Mouse (Mus musculus): ENCODE data around the gene Edc3.
A peak's percentile ranks its signal among the peaks of the same experiment; 100 is the strongest.

Gene Edc3

DNA sequence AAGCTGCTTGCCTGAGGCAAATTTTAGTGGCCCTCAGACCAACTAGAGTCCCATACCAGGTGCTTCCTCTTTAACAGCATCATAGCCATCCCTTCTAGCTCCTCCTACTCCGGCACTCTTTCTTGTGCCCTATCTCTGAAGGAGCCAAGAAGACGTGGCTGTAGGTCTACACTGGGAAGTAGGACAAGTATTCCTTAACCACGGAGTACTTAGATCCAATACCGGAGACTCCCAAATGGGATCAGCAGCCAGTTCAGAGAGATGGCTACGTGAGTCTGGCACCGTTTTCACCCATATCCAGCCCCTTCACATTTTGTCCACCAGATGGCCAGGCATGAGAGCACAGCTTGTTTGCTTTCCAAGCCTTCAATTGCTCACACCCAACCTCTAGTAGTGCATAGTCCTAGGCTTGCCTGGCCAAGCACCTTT, 54.2 kb downstream of the Edc3 start:
- DNase-seq (ENCODE audit: low spot score): no peak

DNA sequence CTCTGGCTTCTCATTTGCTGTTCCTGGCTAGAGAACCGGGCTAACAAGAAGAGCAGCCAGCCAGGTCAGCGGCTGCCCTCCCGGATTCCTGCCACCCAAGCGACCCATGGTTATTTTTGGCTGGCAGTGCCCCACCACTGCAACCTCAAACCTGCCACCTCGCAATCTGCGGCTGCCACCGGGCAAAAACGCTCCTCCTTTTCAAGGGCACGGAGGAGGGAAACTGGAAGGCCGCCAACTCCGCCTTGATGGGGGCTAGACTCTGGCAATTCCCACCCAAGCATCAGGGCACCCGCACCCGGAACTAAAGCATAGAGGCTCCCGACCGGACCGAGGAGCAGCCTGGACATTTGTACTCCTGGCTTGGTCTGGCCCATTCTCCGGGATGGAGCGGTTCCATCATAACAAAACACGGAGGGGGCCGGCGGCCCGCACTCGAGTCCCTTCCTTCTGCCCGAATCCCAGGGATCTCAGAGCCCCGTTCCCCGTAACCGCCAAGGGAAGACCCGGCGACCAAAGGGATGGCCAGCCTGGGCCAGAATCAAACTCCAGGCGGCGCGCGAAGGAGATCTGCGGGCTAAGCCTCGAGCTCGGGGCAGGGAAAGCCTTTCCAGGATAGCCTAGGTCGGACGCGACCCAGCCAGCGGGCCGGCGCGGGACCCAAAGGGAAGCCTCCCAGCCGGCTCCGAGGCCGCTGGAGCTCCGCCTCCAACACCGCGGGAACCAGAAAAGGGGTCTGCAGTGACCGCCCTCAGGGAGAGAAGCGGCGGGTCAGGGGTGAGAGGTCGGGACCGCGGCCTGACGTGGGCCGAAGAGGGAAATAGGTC, 56.0 kb downstream of the Edc3 start:
- no peak for DNase-seq (ENCODE audit: low spot score)

DNA sequence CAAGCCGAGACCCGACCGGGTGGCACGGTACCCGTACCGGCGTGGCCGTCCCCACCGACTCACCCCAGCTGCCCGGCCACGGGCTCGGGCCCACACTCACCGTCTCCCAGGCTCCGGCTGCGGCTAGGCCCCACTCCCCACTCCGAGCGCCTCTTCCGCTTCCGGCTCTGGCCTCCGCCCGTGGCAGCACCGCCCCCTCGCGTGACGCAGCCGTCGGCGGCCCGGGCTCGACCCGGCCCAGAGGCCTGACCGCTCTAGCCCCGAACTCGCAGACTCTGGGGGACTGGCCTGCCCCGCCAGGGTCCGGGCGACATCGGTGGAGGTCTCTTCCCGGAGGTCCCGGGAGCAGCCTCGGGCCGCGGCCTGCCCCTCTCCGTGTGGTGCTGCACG, 56.6 kb downstream of the Edc3 start:
- DNase-seq (ENCODE audit: low spot score): peak; percentile 95

DNA sequence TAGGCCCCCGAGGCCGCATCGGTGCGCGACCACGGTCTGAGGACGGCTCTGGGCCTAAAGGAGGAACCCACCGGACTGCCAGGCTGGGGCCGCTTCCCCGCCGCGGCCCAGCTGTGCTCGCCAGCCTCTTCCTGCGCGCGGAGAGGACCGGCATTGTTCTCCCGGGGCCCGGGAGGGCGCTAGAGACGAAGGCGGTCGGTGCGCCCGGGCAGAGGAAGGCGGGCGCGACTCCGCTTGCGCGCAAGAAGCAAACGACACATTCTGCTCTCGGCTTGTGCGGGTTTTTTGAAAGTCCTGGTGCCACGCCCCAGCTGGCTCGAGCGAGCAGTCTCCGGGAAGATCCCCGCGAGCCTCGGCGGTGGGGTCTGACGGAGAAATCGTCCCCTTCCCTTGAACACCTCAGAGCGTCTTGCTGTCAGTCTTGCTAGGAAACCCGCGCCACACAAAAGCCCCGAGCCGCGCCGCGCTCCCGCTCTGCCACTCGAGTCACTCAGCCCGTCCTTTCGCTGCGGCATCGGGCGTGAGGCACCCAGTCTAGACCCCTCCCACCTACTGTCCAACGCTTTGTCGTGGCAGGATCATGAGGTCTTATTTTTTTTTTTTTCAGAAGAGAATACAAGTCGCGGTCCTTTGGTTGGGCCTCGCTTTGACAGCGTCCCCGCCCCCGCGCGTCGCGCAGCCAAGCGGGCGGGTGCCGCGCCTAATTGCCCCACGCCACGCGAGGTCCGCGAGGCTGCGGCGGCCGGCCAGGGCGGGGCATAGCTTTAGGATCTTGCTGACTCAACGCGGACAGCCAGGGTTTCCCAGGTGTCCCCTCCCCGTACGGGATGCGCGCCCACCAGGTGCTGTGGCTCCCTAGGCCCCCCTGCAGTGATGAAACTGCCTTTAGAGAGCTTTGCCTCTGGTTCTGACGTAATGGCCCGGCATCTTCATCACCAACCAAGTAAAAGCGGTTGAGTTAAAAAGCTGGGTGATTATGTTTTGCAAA, 57.3 kb downstream of the Edc3 start, which contains the start of gene Clk3:
Clk3 (minus strand) TSS at position 497 of the 988 bp plus-strand sequence.
- DNase-seq (ENCODE audit: low spot score): peak; percentile 74

DNA sequence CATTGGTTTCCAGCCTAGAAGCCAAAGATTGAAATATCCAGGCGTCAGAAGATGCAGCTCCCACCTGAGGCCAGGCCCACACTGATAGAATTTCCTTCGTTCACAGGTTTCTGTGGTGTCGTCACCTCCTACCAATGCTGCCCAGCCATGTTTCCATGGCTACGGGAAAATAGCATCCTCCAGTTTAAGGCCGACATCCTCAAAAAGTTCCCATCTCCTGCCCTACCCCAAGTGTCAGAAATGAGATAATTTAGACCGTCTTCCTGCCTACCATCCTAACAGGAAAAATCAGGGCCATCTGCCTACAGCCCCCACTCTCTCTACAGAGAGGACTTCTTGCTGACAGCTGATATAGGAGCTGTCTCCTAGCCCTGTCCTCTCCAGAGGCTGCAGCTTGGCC, 58.1 kb downstream of the Edc3 start:
- DNase-seq (ENCODE audit: low spot score): no peak

DNA sequence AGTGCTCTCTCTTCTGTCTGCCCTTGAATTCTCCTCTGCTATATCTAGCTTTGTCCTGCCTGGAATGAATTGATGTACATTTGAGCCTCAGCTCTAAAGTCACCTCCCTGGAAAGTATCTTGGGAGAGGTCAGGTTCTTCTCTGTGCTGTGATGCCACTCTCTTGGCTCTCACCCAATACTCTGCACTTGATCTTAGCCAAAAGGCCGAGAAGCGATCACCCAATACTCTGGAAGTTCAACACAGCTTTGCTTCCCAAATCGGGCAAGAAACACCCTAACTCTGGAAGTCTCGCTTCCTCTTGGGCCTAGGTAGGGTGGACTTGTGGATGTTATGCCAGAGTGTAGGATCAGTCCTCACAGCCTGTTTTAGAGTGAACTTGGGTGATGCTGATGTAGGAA, 58.9 kb downstream of the Edc3 start:
- DNase-seq (ENCODE audit: low spot score): no peak

DNA sequence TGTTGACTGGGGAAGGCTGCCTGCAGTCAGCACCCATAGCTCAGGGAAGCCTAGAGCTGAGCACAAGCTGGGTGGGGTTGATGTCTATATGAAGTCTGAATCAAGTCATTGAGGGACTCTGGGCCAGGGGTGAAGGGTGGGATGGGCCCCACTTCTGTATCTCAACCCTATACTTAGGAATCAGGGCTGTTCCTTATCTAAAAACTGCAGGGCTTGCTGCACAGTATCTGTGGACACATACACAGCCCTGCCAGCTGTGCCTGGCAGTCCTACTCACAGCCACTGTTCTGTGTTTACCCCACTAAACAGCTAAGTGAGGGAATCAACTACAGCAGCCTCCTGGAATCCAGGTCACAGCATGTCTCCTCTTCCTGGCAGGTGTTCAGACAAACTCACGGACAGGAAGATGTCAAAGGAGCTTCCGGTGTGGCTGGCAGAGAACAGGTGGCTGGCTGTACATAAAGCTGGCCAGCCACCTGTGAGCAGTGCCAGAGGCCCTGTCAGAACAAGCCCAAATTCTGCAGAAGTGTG, 61.3 kb downstream of the Edc3 start:
- DNase-seq (ENCODE audit: low spot score): no peak

DNA sequence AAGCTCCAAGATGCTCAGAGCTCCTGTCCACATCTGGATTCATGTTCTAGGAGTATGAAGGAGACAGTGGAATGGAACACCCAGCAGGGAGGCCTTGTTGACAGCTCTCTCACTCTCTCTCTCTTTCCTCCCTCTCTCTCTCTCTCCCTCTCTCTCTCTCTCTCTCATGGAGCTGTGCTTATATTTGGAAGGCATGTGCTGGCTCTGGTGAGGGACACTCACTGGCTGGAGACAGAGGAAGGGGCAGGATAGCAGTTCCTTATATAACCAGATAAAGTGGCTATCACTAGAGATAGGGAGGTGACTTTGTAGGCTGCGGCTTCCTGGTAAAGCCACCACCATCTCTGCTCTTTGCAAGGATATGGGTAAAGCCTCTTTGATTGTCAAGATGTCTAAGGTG, 61.9 kb downstream of the Edc3 start:
- DNase-seq (ENCODE audit: low spot score): no peak

DNA sequence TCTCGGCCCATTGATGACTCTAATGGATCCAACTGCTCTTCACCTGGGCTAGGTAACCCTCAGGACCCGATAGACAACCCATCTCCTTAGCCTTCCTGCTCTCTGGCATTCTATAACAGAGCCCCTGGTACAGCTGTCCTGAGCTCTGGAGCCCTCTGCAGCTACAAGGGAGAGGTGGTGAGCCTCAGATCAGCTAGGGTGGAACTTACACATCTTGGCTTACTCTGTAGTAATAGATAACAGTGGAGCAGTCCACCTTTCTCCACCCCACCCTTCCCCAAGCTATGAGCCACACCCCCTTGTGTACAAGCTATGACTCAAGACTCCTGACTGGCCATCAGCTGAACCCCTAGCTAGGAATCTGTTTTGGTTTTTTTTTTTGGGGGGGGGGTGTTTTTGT, 62.5 kb downstream of the Edc3 start:
- DNase-seq (ENCODE audit: low spot score): no peak

DNA sequence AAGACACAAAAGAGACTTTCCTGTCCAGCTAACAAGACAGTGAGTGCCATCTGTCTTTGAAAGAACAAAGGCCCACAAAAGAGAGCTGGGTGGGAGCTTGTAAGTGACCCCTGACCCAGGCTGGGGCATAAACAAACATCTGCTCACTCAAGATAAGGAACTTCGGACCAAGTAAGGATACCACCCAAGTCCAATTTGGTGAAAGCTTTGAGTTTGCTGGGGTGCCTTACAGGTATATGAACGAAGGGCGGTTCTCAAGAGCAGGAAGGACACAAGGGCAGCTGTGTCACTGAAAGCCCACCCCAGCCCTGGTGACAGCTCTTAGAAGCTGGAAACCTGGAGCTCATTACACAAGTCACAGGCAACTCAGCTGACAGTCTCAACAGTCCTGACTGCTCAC, 65.4 kb downstream of the Edc3 start:
- DNase-seq (ENCODE audit: low spot score): peak; percentile 68

DNA sequence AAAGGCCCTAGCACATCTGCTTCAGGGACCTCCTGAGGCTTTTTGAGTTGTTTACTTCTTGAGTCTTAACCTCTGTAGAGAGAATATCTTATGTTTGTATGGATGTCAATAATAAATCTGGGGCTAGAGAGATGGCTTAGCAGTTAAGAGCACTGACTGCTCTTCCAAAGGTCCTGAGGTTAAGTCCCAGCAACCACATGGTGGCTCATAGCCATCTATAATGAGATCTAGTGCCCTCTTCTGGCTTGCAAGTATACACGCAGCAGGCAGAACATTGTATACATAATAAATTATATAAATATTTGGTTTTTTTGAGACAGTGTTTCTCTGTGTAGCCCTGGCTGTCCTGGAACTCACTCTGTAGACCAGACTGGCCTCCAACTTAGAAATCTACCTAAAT, 65.8 kb downstream of the Edc3 start:
- no peak for DNase-seq (ENCODE audit: low spot score)

DNA sequence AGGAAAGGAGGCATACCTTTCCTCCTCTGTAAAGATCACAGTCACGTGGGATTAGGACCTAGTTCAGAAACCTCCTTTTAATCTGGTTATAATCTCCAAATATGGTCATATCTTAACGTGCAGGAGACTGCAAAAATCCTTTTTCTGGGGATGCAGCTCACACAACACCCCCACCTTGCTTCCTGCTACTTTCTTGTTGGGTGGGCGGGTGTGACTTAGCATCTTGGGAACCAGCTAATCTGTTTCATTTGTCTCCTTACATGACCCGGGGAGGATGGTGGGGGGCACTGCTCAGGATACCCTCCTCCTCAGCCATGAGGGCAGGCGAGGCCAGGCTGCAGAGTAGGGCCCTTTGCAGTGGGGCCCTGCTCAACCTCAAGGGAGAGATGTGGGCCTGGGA, 66.7 kb downstream of the Edc3 start:
- no peak for DNase-seq (ENCODE audit: low spot score)

DNA sequence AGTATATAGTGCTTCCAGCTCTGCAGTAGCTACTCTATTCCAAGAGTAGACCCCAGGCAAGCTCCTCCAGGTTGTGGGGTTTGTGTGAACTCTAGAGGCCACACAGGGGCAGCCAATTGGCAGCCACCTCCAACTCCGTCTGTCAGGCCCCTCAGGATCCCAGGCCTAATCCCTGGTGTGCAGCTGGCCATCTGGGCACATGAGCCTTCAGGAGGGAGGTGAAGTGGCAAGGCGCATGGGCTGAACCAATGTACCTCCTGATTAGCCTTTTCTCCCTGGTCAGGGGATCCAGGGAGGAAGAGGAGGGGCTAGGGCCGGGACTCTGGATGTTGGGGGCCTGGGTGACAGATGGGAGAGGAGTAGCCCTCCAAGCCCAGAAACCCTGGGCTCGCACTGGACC, 67.4 kb downstream of the Edc3 start:
- no peak for DNase-seq (ENCODE audit: low spot score)

DNA sequence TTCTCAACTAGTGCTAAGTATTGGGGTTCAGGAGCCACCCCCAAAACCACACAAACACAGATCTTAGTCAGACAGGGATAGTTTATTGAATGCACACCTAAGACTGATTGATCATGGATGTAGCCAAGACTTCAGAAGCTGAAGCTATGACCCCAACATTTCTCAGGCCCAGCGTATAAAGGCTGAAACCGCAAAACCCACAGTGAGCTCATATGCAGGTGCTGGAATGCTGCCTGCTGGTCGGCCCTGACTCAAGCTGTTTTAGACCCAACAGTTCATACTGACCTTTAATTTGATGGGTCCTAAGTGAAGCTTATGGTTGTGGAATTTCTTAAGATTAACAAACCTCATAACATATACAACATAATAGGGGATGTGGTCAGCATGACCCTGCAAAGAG, 74.3 kb downstream of the Edc3 start:
- no peak for DNase-seq (ENCODE audit: low spot score)

DNA sequence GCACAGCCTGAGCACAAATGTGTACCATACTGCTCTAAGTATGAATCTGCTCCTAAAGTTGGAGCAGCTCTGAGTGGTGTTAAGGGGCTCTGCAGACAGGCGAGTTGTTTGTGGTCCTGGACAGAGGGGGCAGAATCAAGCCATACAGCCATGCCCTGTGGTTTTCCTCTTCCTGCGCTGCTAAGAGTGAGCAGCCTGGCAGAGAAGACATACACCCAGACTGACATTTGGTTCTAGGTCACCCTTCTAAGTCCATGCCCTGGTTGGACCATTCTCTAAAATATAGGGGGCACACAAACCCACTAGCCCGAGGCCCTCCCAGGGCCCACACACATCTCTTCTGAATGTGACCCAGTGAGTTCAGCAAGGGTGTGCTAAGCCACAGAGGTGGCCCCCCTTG, 81.4 kb downstream of the Edc3 start:
- no peak for DNase-seq (ENCODE audit: low spot score)

DNA sequence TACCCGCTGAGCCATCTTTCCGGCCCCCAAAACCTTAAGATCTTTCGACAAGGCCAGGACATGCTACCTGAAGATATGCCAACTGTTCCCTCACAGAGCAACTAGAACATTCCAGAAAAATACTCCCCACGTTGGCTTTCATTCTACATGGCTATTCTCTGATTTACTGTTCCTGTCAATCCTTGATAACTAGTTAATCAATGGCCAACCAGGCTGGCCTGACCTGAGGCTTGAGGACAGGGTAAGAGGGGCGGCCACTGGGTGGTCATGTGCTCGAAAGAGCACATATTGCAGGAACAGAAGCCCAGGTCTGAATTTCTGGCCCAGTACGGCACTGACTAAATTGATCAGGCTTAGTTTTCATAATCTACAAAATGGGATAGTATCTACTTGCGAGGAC, 89.1 kb downstream of the Edc3 start:
- no peak for DNase-seq (ENCODE audit: low spot score)

DNA sequence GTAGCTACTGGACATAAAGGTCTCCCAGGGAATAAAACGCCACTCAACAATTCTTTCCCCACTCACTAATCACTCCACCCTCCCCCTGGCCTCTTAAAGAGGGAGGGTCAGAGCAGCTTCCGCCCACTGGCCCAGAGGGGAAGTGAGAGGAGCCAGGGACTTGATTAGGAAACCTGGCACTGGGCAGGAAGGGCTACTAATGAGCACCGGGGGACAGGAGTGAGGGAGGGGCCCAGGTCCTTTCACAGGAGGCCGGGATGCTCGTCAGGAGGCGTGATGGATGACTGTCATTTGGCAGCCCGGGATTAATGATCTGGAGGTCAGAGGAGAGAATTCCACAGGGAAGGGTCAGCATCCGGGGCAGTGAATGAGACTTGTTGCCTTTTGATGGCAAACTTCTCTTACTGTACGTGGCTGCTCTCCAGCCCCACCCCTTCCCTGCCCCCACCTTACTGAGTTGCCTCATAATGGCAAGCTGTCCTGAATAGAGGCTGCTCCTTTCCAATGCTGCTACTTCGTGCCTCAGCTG, 90.4 kb downstream of the Edc3 start:
- no peak for DNase-seq (ENCODE audit: low spot score)

DNA sequence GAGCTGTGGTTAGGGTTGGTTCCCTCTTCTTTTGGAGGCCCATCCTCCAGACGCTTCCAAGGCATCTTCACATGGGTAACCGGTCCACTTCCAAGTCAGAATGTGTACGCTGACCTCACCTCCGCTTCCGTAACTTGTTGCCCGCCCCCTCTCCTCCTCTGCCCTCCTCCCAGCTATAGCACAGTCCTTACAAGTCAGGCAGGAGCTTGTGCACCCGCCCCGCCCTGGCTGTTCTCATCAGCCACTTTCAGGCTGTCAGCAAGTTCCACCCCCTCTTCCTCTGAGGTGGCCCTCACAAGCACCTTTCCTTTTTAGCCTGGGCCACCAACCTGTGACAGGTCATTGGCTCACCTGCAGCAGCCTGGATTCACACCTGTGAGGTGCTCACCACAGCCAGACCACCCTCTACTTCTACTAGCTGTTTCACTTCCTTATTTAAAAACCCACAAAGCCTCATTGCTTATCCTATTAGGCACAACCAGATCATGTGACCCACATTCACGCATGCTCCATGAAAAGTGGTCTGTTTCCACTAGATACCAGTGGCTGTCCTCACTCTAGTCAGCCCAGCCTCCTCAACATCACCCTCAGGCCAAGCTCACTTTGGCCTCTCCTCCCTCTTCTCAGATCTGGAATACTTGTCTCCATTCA, 92.1 kb downstream of the Edc3 start:
- no peak for DNase-seq (ENCODE audit: low spot score)

Data from yolk sac, embryonic 10.5 days (tissue).